Mouse (Mus musculus) brain, embryonic 18.5 days (tissue): ENCODE results near the gene Grin3a.

Source experiments
- DNase-seq: peaks from one replicate; pipeline ENCODE4 v3.0.0-alpha.2; 2012; ENCODE audit warnings: low read depth, low spot score

Grin3a gene

DNA sequence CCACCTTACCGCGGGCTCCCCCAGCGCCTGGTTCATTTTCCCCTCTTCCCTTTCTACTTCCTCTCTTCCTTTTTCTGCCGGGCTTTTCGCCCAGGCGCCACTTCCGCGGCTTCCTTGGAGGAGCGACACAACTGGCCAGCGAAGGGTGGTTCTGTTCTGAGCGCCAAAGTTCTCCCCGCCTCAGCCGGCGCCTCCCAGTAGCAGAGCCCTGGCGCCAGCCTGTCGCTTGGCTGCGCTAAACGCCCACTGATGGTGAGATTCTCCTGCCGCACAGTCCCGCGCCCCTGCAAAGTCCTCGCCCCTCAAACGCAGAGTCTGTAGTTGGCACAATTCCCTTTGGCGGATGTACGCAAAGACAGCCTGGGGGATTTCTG lies at the start of gene Grin3a:
TSS of gene Grin3a (minus strand) at position 133 of the 374 bp plus-strand sequence.
- DNase-seq: peak; percentile 82

GRCm38 (mm10) chr4:49891835-49892301 lies 46.3 kb upstream of the Grin3a start:
- no peak for DNase-seq

DNA sequence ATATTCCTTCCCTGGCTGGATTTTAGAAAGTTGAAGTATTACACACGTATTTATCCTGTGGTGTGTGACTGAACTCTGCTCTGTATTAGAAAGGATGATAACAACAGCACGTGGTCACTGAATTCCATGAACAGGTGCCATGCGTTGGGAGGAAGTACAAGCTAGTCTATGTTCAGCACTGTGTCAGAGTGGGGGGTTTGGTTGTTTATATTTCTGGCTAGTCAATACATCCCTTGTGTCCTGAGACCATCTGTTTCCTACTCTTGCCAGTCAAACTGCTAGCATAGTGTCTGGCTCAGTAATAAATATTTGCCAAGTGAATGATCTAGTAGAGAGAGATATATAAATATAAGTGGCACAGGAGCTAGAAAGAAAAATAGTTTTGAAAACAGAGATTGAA lies 31.5 kb upstream of the Grin3a start:
- DNase-seq: no peak

DNA sequence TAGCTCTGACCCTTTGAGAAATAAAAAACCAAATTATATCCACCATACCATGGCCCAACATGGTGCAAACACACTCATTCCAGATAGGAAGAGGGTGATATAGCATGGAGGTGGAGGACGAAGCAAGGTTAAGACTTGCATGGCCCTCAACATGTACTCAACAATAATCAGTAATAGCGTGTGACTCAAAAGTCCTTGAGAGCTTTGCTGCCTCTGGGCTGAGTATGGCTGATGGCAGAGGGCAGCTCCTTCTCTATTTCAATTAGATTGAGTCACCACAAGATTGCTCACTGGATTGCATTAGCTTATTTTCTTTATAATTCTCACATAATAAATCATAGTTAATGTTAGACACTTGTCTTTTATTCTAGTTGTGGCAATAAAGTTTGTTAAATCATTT lies 15.1 kb upstream of the Grin3a start:
- DNase-seq: no peak

- DNase-seq: no peak
Measured at GRCm38 (mm10) chr4:49844828-49845611, 524 bp downstream of the Grin3a start.

- no peak for DNase-seq
Measured at GRCm38 (mm10) chr4:49844274-49844827, 1.2 kb downstream of the Grin3a start.

- DNase-seq: no peak
Measured at GRCm38 (mm10) chr4:49843787-49844186, 1.8 kb downstream of the Grin3a start.

- no peak for DNase-seq
Measured at GRCm38 (mm10) chr4:49832035-49832434, 13.5 kb downstream of the Grin3a start.

GRCm38 (mm10) chr4:49813852-49814251 lies 31.7 kb downstream of the Grin3a start:
- DNase-seq: no peak

DNA sequence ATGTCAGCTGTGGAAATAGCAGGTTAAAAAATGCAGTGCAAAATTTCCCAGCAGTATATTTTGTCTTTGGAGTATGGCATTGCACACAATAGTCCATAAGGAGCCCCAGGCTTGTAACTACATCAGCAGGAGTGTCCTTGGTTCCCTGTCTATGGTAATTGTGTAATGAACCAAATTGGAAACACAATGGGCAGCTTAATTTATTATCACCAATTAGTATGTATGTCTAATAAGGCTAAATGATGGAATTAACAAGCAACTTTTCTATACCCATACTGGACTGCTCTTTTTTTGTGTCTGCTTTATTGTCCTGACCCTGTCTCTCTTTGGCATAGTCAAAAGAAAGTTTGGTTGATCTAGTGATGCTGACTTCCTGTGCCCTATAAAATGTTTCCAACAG lies 38.8 kb downstream of the Grin3a start:
- no peak for DNase-seq

- DNase-seq: no peak
Measured at GRCm38 (mm10) chr4:49799338-49799737, 46.2 kb downstream of the Grin3a start.

DNA sequence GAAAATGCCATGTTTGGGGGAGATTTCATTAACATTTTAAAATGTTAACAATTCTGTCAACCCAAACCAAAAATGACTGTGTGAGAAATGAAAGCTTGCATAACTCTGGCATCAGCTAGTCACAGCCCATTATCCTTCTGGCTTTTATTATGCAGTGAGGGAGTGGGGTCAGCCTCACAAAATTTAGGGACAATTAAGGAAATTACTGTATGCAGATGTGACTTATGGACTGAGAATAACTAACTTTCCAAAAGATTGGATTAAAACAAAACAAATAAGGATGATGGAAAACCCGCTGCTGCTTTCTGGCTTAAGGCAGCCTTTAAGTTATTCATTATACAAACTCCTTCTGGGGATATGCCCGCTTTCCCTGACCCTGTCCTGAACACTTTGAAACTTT lies 56.6 kb downstream of the Grin3a start:
- DNase-seq: no peak

DNA sequence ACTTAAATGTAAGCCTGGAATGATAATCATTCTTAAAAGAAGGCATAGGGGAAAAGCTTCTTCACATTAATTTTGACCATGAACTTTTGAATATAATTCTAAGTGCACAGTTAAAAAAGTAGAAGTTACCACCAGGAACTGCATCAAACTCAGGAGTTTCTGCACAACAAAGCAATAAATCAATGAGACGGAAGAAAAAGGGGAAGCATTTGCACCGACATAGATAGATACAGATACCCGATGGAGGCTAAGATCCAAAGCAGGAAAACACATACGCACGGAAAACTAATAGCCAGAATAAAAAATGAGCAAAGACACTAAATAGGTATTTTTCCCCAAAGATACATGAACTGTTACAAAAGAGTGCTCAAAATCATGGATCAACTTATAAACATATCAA lies 102.7 kb downstream of the Grin3a start:
- no peak for DNase-seq

- DNase-seq: no peak
Measured at GRCm38 (mm10) chr4:49741942-49742341, 103.6 kb downstream of the Grin3a start.

- DNase-seq: no peak
Measured at GRCm38 (mm10) chr4:49740796-49741766, 104.5 kb downstream of the Grin3a start.

- no peak for DNase-seq
Measured at GRCm38 (mm10) chr4:49739561-49739960, 106.0 kb downstream of the Grin3a start.

DNA sequence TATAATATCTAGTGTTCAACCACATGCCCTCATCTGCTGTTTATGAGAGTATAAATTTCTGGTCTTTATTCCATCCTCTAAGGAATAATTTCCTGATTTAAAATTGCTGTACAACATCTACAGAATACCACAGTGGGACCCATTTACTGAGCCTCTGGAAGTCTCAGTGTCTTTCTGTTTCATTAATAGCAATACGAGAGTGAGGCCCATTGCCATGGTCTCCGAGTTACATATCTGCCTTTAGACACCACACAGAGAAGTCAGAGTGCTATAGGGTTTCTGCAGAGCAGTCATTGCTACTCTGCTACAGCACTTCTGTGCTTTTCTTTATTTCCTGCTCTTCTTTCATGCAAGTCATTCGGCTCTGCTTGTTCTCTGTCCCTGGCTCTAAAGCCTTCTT lies 116.2 kb downstream of the Grin3a start:
- DNase-seq: no peak

GRCm38 (mm10) chr4:49723908-49724307 lies 121.6 kb downstream of the Grin3a start:
- DNase-seq: no peak

DNA sequence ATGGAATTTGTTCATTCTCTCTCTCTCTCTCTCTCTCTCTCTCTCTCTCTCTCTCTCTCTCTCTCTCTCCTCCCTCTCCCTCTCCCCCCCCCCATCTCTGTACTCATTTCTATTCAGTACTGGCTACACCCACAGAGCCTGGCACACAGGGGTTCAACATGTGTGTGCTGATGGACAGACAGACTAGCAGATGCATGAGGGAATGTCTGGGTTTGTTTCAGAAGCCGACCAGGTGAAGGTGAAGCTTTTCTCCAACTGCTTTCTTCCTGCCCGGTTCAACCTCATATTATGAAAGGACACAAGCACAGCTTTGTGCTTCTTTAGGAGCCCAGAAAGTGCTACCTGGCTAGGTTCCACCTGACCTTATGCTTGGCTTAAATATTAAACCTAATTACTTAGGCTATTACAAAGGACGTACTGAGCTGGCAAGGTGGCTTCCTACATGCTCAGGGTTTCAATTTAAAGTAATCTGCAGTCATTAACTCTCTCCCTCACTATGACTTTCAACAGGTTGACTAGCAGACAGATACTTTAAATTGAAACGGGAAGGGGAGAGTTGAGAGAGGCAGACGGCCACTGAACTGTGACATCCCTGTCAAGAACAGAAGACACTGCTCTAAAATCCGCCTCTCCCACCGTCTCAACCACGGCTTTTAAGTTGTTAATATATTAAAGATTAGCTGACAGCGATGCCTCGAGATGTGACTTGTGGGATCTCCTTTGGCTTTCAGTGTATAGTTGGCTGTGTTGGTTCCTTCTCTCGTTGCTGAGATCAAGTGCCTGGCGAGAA lies 153.9 kb downstream of the Grin3a start:
- DNase-seq: no peak

- peak; percentile 56 for DNase-seq
Measured at GRCm38 (mm10) chr4:49688594-49689288, 156.8 kb downstream of the Grin3a start.

GRCm38 (mm10) chr4:49681812-49682211 lies 163.7 kb downstream of the Grin3a start, which contains the start of gene Ppp3r2:
Gene Ppp3r2 (minus strand): TSS chr4:49682024.
- no peak for DNase-seq
